Mouse (Mus musculus) CH12.LX (cell line): ENCODE measurements around the gene Kcnk3. TPM values are rescaled to one million over a fixed set of nuclear protein-coding genes. Genes with fewer than 3 reads are reported as not detected.

Source experiments
- DNase-seq: peaks from one replicate; pipeline ENCODE4 v3.0.0-alpha.2; 2013; ENCODE audit errors: extremely low read depth
- H3K27ac ChIP-seq: 2 replicates; pipeline ENCODE4 v1.5.1; 2012; ENCODE audit warnings: low read depth, mild to moderate bottlenecking, control low read depth, moderate library complexity; ENCODE audit not compliant: insufficient read depth
- H3K27me3 ChIP-seq: replicated peaks from 2 replicates; pipeline ENCODE3; 2012; ENCODE audit warnings: inconsistent platforms
- H3K36me3 ChIP-seq, 2 experiments: replicated peaks in 1 of 2; 2 replicates each; pipeline versions ENCODE3 to v1.6.1; 2012; ENCODE audit warnings: inconsistent platforms in 1 of 2, low read length in 1 of 2, mild to moderate bottlenecking in 1 of 2, mixed read lengths in 1 of 2, moderate library complexity in 1 of 2; ENCODE audit not compliant: control insufficient read depth in 1 of 2, insufficient read depth in 1 of 2
- H3K4me1 ChIP-seq, 2 experiments: 2 replicates each; pipeline ENCODE4 v1.6.1; 2012; ENCODE audit warnings: inconsistent platforms in 1 of 2, moderate library complexity in 1 of 2; ENCODE audit not compliant: insufficient read depth in 2 of 2, control insufficient read depth in 1 of 2
- H3K4me2 ChIP-seq: 2 replicates; pipeline ENCODE4 v1.6.1; 2012; ENCODE audit warnings: low read depth, mild to moderate bottlenecking, control low read depth; ENCODE audit not compliant: poor library complexity, insufficient read depth, severe bottlenecking
- H3K4me3 ChIP-seq, 3 experiments: fragments of 150-350 bp in 1 of 3; sonication (generic) in 1 of 3; replicated peaks in 1 of 3; 2 replicates each; pipeline versions ENCODE3 to v1.5.1; 2011 to 2012; ENCODE audit warnings: low read depth in 2 of 3, low read length in 2 of 3, mild to moderate bottlenecking in 2 of 3, moderate library complexity in 2 of 3, control low read depth in 1 of 3, improper control_type of control experiment in 1 of 3, inconsistent platforms in 1 of 3, mixed read lengths in 1 of 3; ENCODE audit not compliant: poor library complexity in 1 of 3
- H3K79me2 ChIP-seq: replicated peaks from 2 replicates; pipeline ENCODE4 v1.6.1; 2012; ENCODE audit warnings: mild to moderate bottlenecking, moderate library complexity; ENCODE audit not compliant: control insufficient read depth, poor library complexity, insufficient read depth, severe bottlenecking; ENCODE audit errors: extremely low read depth
- H3K9ac ChIP-seq: 2 replicates; pipeline ENCODE4 v1.6.1; 2012; ENCODE audit warnings: low read depth, mild to moderate bottlenecking, control low read depth, moderate library complexity; ENCODE audit not compliant: insufficient read depth
- H3K9me3 ChIP-seq: replicated peaks from 2 replicates; pipeline ENCODE3; 2012; ENCODE audit warnings: low read length, inconsistent platforms, mixed read lengths
- BHLHE40 ChIP-seq: IDR thresholded peaks from 2 replicates; pipeline ENCODE4 v1.6.1; 2011; ENCODE audit warnings: mild to moderate bottlenecking, low read depth, low read length, improper control_type of control experiment
- CHD1 ChIP-seq: IDR thresholded peaks from 2 replicates; pipeline ENCODE4 v1.6.1; 2012; ENCODE audit warnings: low read depth, low read length, improper control_type of control experiment, inconsistent platforms
- CHD2 ChIP-seq: IDR thresholded peaks from 2 replicates; pipeline ENCODE4 v1.6.1; 2011; ENCODE audit warnings: low read length, improper control_type of control experiment
- CTCF ChIP-seq, 2 experiments: IDR thresholded peaks in 1 of 2; conservative IDR thresholded peaks in 1 of 2; 2 replicates each; pipeline ENCODE4 v1.5.1; 2011 to 2012; ENCODE audit warnings: low read depth in 2 of 2, low read length in 2 of 2, improper control_type of control experiment in 1 of 2, inconsistent platforms in 1 of 2, mild to moderate bottlenecking in 1 of 2, moderate library complexity in 1 of 2
- E2F4 ChIP-seq: IDR thresholded peaks from 2 replicates; pipeline ENCODE4 v1.6.1; 2011; ENCODE audit warnings: low read depth, low read length, improper control_type of control experiment; ENCODE audit not compliant: insufficient replicate concordance
- EP300 ChIP-seq: IDR thresholded peaks from 2 replicates; pipeline ENCODE4 v1.6.1; 2011; ENCODE audit warnings: low read length, improper control_type of control experiment
- ETS1 ChIP-seq: conservative IDR thresholded peaks from 2 replicates; pipeline ENCODE4 v1.6.1; 2012; ENCODE audit warnings: low read depth, mild to moderate bottlenecking, inconsistent platforms, low read length, improper control_type of control experiment, moderate library complexity
- GABPA ChIP-seq: IDR thresholded peaks from 2 replicates; pipeline ENCODE4 v1.6.1; 2012; ENCODE audit warnings: low read depth, low read length, improper control_type of control experiment, inconsistent platforms; ENCODE audit not compliant: insufficient replicate concordance
- HCFC1 ChIP-seq: IDR thresholded peaks from 2 replicates; pipeline ENCODE4 v1.6.1; 2012; ENCODE audit warnings: low read depth, mild to moderate bottlenecking, inconsistent platforms, low read length, improper control_type of control experiment
- IRF4 ChIP-seq: IDR thresholded peaks from 2 replicates; pipeline ENCODE4 v1.6.1; 2014; ENCODE audit warnings: low read depth, mild to moderate bottlenecking, inconsistent platforms, low read length, improper control_type of control experiment
- JUN ChIP-seq: IDR thresholded peaks from 2 replicates; pipeline ENCODE4 v1.6.1; 2011; ENCODE audit warnings: low read depth, mild to moderate bottlenecking, low read length, improper control_type of control experiment, moderate library complexity; ENCODE audit not compliant: insufficient read depth
- JUND ChIP-seq: conservative IDR thresholded peaks from 2 replicates; pipeline ENCODE4 v1.6.1; 2011; ENCODE audit warnings: low read depth, low read length, improper control_type of control experiment
- KAT2A ChIP-seq: IDR thresholded peaks from 2 replicates; pipeline ENCODE4 v1.6.1; 2012; ENCODE audit warnings: low read length, improper control_type of control experiment, inconsistent platforms; ENCODE audit not compliant: insufficient replicate concordance
- MAX ChIP-seq: IDR thresholded peaks from 2 replicates; pipeline ENCODE4 v1.6.1; 2011; ENCODE audit warnings: low read length, improper control_type of control experiment
- MAZ ChIP-seq: IDR thresholded peaks from 2 replicates; pipeline ENCODE4 v1.6.1; 2012; ENCODE audit warnings: low read depth, mild to moderate bottlenecking, inconsistent platforms, low read length, improper control_type of control experiment, moderate library complexity
- MXI1 ChIP-seq: IDR thresholded peaks from 2 replicates; pipeline ENCODE4 v1.6.1; 2011; ENCODE audit warnings: mild to moderate bottlenecking, low read depth, low read length, improper control_type of control experiment
- MYC ChIP-seq: IDR thresholded peaks from 2 replicates; pipeline ENCODE4 v1.6.1; 2011; ENCODE audit warnings: low read depth, mild to moderate bottlenecking, improper control_type of control experiment, low read length
- NELFE ChIP-seq: IDR thresholded peaks from 2 replicates; pipeline ENCODE4 v1.6.1; 2011; ENCODE audit warnings: low read depth, low read length, improper control_type of control experiment
- NRF1 ChIP-seq: IDR thresholded peaks from 2 replicates; pipeline ENCODE4 v1.6.1; 2014; ENCODE audit warnings: low read depth, mild to moderate bottlenecking, inconsistent platforms, low read length, improper control_type of control experiment, moderate library complexity
- POLR2A ChIP-seq: IDR thresholded peaks from 2 replicates; pipeline ENCODE4 v1.6.1; 2011; ENCODE audit warnings: low read depth, mild to moderate bottlenecking, improper control_type of control experiment, low read length
- POLR2AphosphoS2 ChIP-seq: IDR thresholded peaks from 2 replicates; pipeline ENCODE4 v1.6.1; 2011; ENCODE audit warnings: low read depth, low read length, improper control_type of control experiment
- RAD21 ChIP-seq: IDR thresholded peaks from 2 replicates; pipeline ENCODE4 v1.6.1; 2011; ENCODE audit warnings: low read depth, mild to moderate bottlenecking, low read length, improper control_type of control experiment, moderate library complexity
- RCOR1 ChIP-seq: conservative IDR thresholded peaks from 2 replicates; pipeline ENCODE4 v1.6.1; 2012; ENCODE audit warnings: low read depth, mild to moderate bottlenecking, inconsistent platforms, low read length, improper control_type of control experiment
- SIN3A ChIP-seq: IDR thresholded peaks from 2 replicates; pipeline ENCODE4 v1.6.1; 2012; ENCODE audit warnings: low read length, improper control_type of control experiment, inconsistent platforms
- SMC3 ChIP-seq: IDR thresholded peaks from 2 replicates; pipeline ENCODE4 v1.6.1; 2011; ENCODE audit warnings: low read depth, low read length, improper control_type of control experiment
- TBP ChIP-seq: conservative IDR thresholded peaks from 2 replicates; pipeline ENCODE4 v1.6.1; 2011; ENCODE audit warnings: low read depth, low read length, improper control_type of control experiment
- TCF12 ChIP-seq: IDR thresholded peaks from 2 replicates; pipeline ENCODE4 v1.6.1; 2014; ENCODE audit warnings: low read depth, mild to moderate bottlenecking, inconsistent platforms, low read length, improper control_type of control experiment
- UBTF ChIP-seq: IDR thresholded peaks from 2 replicates; pipeline ENCODE4 v1.6.1; 2012; ENCODE audit warnings: low read depth, mild to moderate bottlenecking, inconsistent platforms, low read length, improper control_type of control experiment, moderate library complexity
- USF1 ChIP-seq: IDR thresholded peaks from 2 replicates; pipeline ENCODE4 v1.6.1; 2014; ENCODE audit warnings: low read depth, mild to moderate bottlenecking, inconsistent platforms, low read length, improper control_type of control experiment
- USF2 ChIP-seq: conservative IDR thresholded peaks from 2 replicates; pipeline ENCODE4 v1.6.1; 2011; ENCODE audit warnings: low read depth, low read length, improper control_type of control experiment
- ZKSCAN1 ChIP-seq: IDR thresholded peaks from 2 replicates; pipeline ENCODE4 v1.6.1; 2012; ENCODE audit warnings: low read depth, inconsistent platforms, low read length, improper control_type of control experiment, borderline replicate concordance
- ZMIZ1 ChIP-seq: IDR thresholded peaks from 2 replicates; pipeline ENCODE4 v1.6.1; 2012; ENCODE audit warnings: low read depth, mild to moderate bottlenecking, inconsistent platforms, low read length, improper control_type of control experiment
- ZNF384 ChIP-seq: IDR thresholded peaks from 2 replicates; pipeline ENCODE4 v1.6.1; 2012; ENCODE audit warnings: low read depth, low read length, improper control_type of control experiment, inconsistent platforms
- dilution Hi-C: fragments of 300-500 bp; cut with MboI; formaldehyde crosslinking; loops from 2 replicates; pipeline ENCODE4 v1.14.3; 2020; ENCODE audit warnings: low sequenced_read_pairs; ENCODE audit not compliant: extremely low pct_unique_long_range_greater_than_20kb, extremely low pct_ligation_motif_present
- in situ Hi-C: fragments of 300-500 bp; cut with MboI; formaldehyde crosslinking; loops from 3 replicates; pipeline ENCODE4 v1.14.3; 2019; ENCODE audit warnings: low sequenced_read_pairs, low pct_ligation_motif_present, low pct_unique_long_range_greater_than_20kb, mixed read lengths
- polyA plus RNA-seq: library from polyadenylated mRNA; unstranded; fragments of >175 nt; gene quantifications from 2 replicates; pipeline ENCODE4 v1.2.1, GENCODE M21; 2012; ENCODE audit warnings: low read depth; ENCODE audit not compliant: insufficient read length
- total RNA-seq, 2 experiments: library from RNA; depleted of rRNA; stranded (reverse); fragments of 300-350 nt in 1 of 2; fragments of >200 nt in 1 of 2; gene quantifications; 2 replicates each; pipeline ENCODE4 v1.2.3; 2012 to 2014

Gene Kcnk3
- total and polyA plus RNA-seq, 3 experiments, result not detected

DNA sequence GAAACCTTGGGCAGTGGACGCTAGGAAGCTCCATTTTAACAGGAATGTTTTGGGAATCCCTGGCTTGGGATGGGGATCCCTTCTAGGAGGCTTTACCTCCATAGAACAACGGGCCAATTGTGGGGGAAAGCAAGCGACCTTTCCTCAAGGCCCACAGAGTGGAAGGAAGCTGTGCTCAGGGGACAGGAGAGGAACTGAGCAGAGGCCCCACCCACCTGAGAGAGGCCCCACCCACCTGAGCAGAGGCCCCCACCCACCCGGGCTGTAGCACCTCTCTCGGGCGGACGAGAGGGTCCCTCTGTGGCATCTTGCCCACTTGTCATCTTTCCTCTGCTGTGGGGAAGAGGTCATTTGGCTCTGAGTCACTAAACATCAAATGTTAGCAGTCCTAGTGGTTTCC lies 49.0 kb downstream of the Kcnk3 start:
- no peak overlapping the region for H3K4me3 ChIP-seq
- no peak overlapping the region for H3K4me2 ChIP-seq
- in situ Hi-C loops, result loop anchor here (5.0 to 10.0 kb wide), 2 partner anchors 120 to 422 kb away; no protein-coding TSS in a partner anchor
- H3K79me2 ChIP-seq, result no peaks in the 10 kb centered on the region
- H3K9me3 ChIP-seq, result no peaks in the 10 kb centered on the region
- TF ChIP-seq ZNF384, result no peak
- TF ChIP-seq, all 38 proteins: peak for 0
- Histone ChIP-seq H3K27ac (no peak overlapping the region), H3K36me3 (no peaks in the 10 kb centered on the region), H3K4me1 (peaks cover 5 to 33% of the 10 kb centered on the region in 2 experiments; a peak in 3 of 4 replicates), H3K9ac (no peak overlapping the region), H3K27me3 (no peaks in the 10 kb centered on the region)
- dilution Hi-C loops, result loop anchor here (25.0 kb wide), 1 partner anchor 100 kb away; the partner anchor contains the start of gene Cib4
- DNase-seq, result no peak

- Histone ChIP-seq H3K4me3 (no peak overlapping the region), H3K36me3 (no peaks in the 10 kb centered on the region), H3K4me1 (peaks cover 5 to 33% of the 10 kb centered on the region in 2 experiments; a peak in 3 of 4 replicates), H3K27me3 (peaks cover 2% of the 10 kb centered on the region), H3K79me2 (no peaks in the 10 kb centered on the region), H3K9me3 (no peaks in the 10 kb centered on the region), H3K9ac (no peak overlapping the region), H3K4me2 (no peak overlapping the region), H3K27ac (no peak overlapping the region)
- in situ Hi-C loops (loop anchor here (5.0 to 10.0 kb wide), 2 partner anchors 121 to 423 kb away; no protein-coding TSS in a partner anchor), dilution Hi-C loops (loop anchor here (25.0 kb wide), 1 partner anchor 101 kb away; the partner anchor contains the start of gene Cib4)
- DNase-seq, result peak; percentile 76
- TF ChIP-seq POLR2A (no peak), RAD21 (no peak; the same call in none of the 2 replicates), USF1 (no peak), MYC (no peak), NRF1 (peak; percentile 22; the same call in 1 of the 2 replicates), TBP (no peak), ZKSCAN1 (no peak), UBTF (no peak), ZNF384 (no peak), IRF4 (peak; percentile 45; the same call in 1 of the 2 replicates), USF2 (no peak), JUN (no peak), SMC3 (peak; percentile 99), POLR2AphosphoS2 (no peak), ZMIZ1 (no peak), CHD2 (no peak), CTCF (conservative IDR thresholded peaks at IDR 0.05 in 1 of 2, IDR thresholded peaks at IDR 0.05 in 1 of 2; ENCODE audit: low read depth in 2 of 2, low read length in 2 of 2) (peak; percentile 63 to 98), KAT2A (no peak), E2F4 (no peak), BHLHE40 (0 out of 2 replicates have a peak, but pooled peaks have one; percentile 24), CHD1 (no peak), MXI1 (no peak), HCFC1 (no peak), JUND (no peak), EP300 (no peak), NELFE (peak; percentile 22; the same call in 1 of the 2 replicates), RCOR1 (no peak), MAZ (no peak), MAX (no peak), TCF12 (no peak), GABPA (no peak), SIN3A (0 out of 2 replicates have a peak, but pooled peaks have one; percentile 24), ETS1 (no peak)
Observed at GRCm38 (mm10) chr5:30638041-30638440, 50.1 kb downstream of the Kcnk3 start.
